Mouse (Mus musculus): ENCODE measurements around the gene Lpin2. TPM values are rescaled to one million over a fixed set of nuclear protein-coding genes. Genes with fewer than 3 reads are reported as not detected.

Gene Lpin2
- polyA plus RNA-seq, 1 experiment from 2014 or later, result 35.4 TPM

GRCm38 (mm10) chr17:71246022-71246421 is 63.7 kb downstream of the Lpin2 start:
- H3K9ac ChIP-seq (ENCODE audit: low read length), result no peak overlapping the region
- peak; percentile 69 for DNase-seq (ENCODE audit: low spot score, missing footprints)
- no peak overlapping the region for H3K27ac ChIP-seq (ENCODE audit: low read depth, low read length)
- no peaks in the 10 kb centered on the region for H3K27me3 ChIP-seq (ENCODE audit: control insufficient read depth, insufficient read depth, low read length)
- H3K9me3 ChIP-seq (ENCODE audit: control insufficient read depth, low read length), result no peaks in the 10 kb centered on the region
- H3K4me3 ChIP-seq (ENCODE audit: low read depth, low read length), result no peak overlapping the region
- ATAC-seq (ENCODE audit: low FRiP score), result no peak
- H3K36me3 ChIP-seq (ENCODE audit: control insufficient read depth, insufficient read depth, low read length), result peaks cover 18% of the 10 kb centered on the region
- 94% methylated on average over 4 of the region's 4 CpGs for WGBS
- no peak overlapping the region for H3K4me2 ChIP-seq
- no peaks in the 10 kb centered on the region for H3K4me1 ChIP-seq (ENCODE audit: control insufficient read depth, insufficient read depth, low read length)

DNA sequence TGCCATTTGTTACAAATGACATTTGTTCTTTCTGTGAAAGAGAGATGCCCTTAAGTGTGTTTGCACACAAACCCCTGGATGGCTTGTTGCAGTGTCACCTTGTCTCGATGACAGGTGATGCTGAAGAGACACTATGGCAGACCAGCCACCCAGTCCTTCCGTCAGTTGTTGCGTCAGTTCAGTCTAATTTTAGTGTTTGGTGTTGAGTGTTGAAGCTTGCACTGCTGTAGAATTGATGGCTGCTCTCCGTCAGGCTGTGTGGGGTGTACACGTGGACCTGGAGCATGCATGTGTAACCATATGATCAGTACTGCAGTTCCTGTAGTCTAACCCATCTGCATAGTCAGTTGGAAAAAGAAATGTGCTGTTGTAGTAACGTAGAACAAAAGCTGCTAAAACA is 66.6 kb downstream of the Lpin2 start:
- no peak overlapping the region for H3K4me2 ChIP-seq
- H3K4me3 ChIP-seq (ENCODE audit: low read depth, low read length), result no peak overlapping the region
- 92% methylated on average over 6 of the region's 6 CpGs for WGBS
- no peak for ATAC-seq (ENCODE audit: low FRiP score)
- DNase-seq (ENCODE audit: low spot score, missing footprints), result no peak
- peaks cover 12% of the 10 kb centered on the region; the same call in 1 of the 2 replicates for H3K36me3 ChIP-seq (ENCODE audit: control insufficient read depth, insufficient read depth, low read length)
- no peak overlapping the region for H3K27ac ChIP-seq (ENCODE audit: low read depth, low read length)
- no peaks in the 10 kb centered on the region for H3K9me3 ChIP-seq (ENCODE audit: control insufficient read depth, low read length)
- no peaks in the 10 kb centered on the region for H3K4me1 ChIP-seq (ENCODE audit: control insufficient read depth, insufficient read depth, low read length)
- H3K9ac ChIP-seq (ENCODE audit: low read length), result no peak overlapping the region
- H3K27me3 ChIP-seq (ENCODE audit: control insufficient read depth, insufficient read depth, low read length), result no peaks in the 10 kb centered on the region

DNA sequence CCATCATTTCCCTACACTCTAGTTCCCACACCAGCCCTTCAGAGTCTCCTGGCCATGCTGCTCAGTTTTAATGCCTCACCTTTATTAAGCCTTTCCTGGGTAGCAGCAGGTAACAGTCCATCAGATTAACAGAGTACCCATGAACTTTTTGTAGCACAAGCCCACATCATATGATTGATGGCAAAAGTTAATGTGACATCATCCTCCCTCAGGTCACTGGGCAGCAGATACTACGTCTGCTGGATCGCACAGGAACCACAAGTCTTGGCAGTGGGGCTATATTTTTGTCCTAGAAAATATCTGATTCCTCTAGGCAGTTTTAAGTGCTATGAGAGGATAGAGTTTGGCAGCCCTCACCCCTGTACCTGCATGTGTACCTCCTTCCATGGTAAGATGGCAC is 67.7 kb downstream of the Lpin2 start:
- Histone ChIP-seq H3K9me3 (ENCODE audit: control insufficient read depth, low read length) (no peaks in the 10 kb centered on the region), H3K27me3 (ENCODE audit: control insufficient read depth, insufficient read depth, low read length) (no peaks in the 10 kb centered on the region), H3K36me3 (ENCODE audit: control insufficient read depth, insufficient read depth, low read length) (peaks cover 12% of the 10 kb centered on the region; the same call in 1 of the 2 replicates), H3K4me1 (ENCODE audit: control insufficient read depth, insufficient read depth, low read length) (no peaks in the 10 kb centered on the region), H3K4me2 (no peak overlapping the region), H3K9ac (ENCODE audit: low read length) (no peak overlapping the region), H3K27ac (ENCODE audit: low read depth, low read length) (no peak overlapping the region), H3K4me3 (ENCODE audit: low read depth, low read length) (no peak overlapping the region)
- WGBS, result 90% methylated on average over 2 of the region's 2 CpGs
- ATAC-seq (ENCODE audit: low FRiP score) (no peak), DNase-seq (ENCODE audit: low spot score, missing footprints) (no peak)

DNA sequence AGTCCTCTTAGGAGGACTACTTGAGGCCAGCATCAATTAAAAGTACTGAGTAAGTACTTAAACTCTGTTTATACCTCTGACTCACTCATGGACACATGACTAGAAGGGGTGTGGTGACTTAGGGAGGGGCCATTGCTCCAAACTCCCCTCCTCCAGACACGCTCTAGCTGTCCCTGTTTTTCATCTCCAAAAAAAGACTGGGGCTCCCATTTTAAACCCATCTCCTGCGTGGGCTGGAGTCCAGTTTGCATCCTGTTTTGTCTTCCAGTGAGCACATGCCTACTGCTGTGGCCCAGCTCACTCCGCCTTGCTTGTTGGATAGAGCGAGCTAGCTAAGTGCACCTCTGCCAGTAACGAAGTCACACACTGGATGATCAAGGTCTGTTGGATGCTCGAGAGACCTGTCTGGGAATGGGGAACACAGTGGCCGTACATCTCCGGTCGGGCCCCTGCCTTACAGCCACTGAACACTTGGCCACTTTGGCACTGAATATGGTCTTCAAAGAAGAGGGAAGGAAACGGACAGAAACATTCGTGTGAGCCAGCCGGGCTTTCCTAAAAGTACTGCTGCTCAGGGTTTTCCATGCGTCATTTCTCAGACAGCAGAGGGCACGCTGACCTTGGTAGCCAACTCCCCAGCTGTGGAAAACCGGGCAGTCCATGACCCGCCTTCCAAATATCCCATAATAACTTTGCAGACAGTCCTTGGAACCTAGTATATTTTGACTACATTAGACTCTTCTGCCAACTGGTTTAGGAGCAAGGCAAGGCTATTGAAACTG is 68.7 kb downstream of the Lpin2 start:
- no peak overlapping the region for H3K4me2 ChIP-seq
- H3K27ac ChIP-seq (ENCODE audit: low read depth, low read length), result no peak overlapping the region
- peaks cover 12% of the 10 kb centered on the region; the same call in 1 of the 2 replicates for H3K36me3 ChIP-seq (ENCODE audit: control insufficient read depth, insufficient read depth, low read length)
- 91% methylated on average over 16 of the region's 16 CpGs for WGBS
- no peaks in the 10 kb centered on the region for H3K9me3 ChIP-seq (ENCODE audit: control insufficient read depth, low read length)
- H3K27me3 ChIP-seq (ENCODE audit: control insufficient read depth, insufficient read depth, low read length), result no peaks in the 10 kb centered on the region
- ATAC-seq (ENCODE audit: low FRiP score) (no peak), DNase-seq (ENCODE audit: low spot score, missing footprints) (no peak)
- H3K4me1 ChIP-seq (ENCODE audit: control insufficient read depth, insufficient read depth, low read length), result no peaks in the 10 kb centered on the region
- no peak overlapping the region for H3K4me3 ChIP-seq (ENCODE audit: low read depth, low read length)
- H3K9ac ChIP-seq (ENCODE audit: low read length), result no peak overlapping the region

DNA sequence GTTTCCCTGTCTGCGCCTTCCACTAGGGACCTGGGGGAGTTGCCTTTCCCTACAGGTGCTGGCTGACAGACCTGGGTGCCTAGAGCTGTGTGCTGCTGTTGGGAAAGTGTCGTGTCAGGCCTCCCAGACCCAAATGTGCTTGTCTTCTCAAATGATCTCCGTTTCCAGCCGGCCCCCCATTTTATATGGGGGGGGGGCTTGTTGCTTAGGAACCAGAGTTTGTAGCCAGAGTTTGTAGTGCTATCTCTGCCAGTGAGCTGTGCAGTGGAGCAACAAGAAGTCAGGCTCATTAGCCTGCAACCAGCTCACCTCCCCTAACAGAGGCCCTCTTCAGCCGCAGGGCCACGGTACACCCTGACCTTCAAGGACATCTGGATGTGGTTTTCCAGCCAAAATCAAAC is 69.2 kb downstream of the Lpin2 start:
- DNase-seq (ENCODE audit: low spot score, missing footprints) (no peak), ATAC-seq (ENCODE audit: low FRiP score) (no peak)
- Histone ChIP-seq H3K27me3 (ENCODE audit: control insufficient read depth, insufficient read depth, low read length) (no peaks in the 10 kb centered on the region), H3K4me1 (ENCODE audit: control insufficient read depth, insufficient read depth, low read length) (no peaks in the 10 kb centered on the region), H3K4me2 (no peak overlapping the region), H3K36me3 (ENCODE audit: control insufficient read depth, insufficient read depth, low read length) (peaks cover 8% of the 10 kb centered on the region; the same call in 1 of the 2 replicates), H3K27ac (ENCODE audit: low read depth, low read length) (no peak overlapping the region), H3K9me3 (ENCODE audit: control insufficient read depth, low read length) (no peaks in the 10 kb centered on the region), H3K9ac (ENCODE audit: low read length) (no peak overlapping the region), H3K4me3 (ENCODE audit: low read depth, low read length) (no peak overlapping the region)
- WGBS, result 84% methylated on average over 6 of the region's 6 CpGs

DNA sequence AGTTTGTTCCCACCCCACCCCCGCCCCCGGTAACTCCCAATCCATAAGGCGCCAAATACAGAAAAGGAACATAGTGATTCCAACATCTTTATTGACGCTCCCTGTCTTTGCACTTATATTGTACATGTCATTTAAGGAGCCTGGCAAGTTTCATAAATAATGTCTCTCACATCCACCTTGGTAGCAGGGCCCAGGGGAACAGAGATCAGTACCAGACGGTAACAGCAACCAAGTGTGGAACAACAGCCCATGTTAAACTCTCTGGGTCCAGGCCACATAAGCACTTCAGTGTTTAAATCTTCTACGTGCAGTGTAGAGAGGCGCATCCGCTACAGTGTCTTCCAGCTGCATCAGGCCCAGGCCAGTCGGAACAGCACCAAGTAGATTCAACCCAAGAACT is 69.7 kb downstream of the Lpin2 start:
- no peaks in the 10 kb centered on the region for H3K27me3 ChIP-seq (ENCODE audit: control insufficient read depth, insufficient read depth, low read length)
- H3K27ac ChIP-seq (ENCODE audit: low read depth, low read length), result no peak overlapping the region
- no peaks in the 10 kb centered on the region for H3K4me1 ChIP-seq (ENCODE audit: control insufficient read depth, insufficient read depth, low read length)
- H3K36me3 ChIP-seq (ENCODE audit: control insufficient read depth, insufficient read depth, low read length), result peaks cover 8% of the 10 kb centered on the region; the same call in 1 of the 2 replicates
- DNase-seq (ENCODE audit: low spot score, missing footprints), result no peak
- no peak overlapping the region for H3K4me2 ChIP-seq
- H3K9me3 ChIP-seq (ENCODE audit: control insufficient read depth, low read length), result no peaks in the 10 kb centered on the region
- WGBS, result 93% methylated on average over 9 of the region's 9 CpGs
- H3K9ac ChIP-seq (ENCODE audit: low read length), result no peak overlapping the region
- no peak for ATAC-seq (ENCODE audit: low FRiP score)
- H3K4me3 ChIP-seq (ENCODE audit: low read depth, low read length), result no peak overlapping the region

- Histone ChIP-seq H3K4me1 (ENCODE audit: control insufficient read depth, insufficient read depth, low read length) (no peaks in the 10 kb centered on the region), H3K9ac (ENCODE audit: low read length) (no peak overlapping the region), H3K36me3 (ENCODE audit: control insufficient read depth, insufficient read depth, low read length) (peaks cover 2% of the 10 kb centered on the region; the same call in 1 of the 2 replicates), H3K4me2 (no peak overlapping the region), H3K27ac (ENCODE audit: low read depth, low read length) (no peak overlapping the region), H3K9me3 (ENCODE audit: control insufficient read depth, low read length) (no peaks in the 10 kb centered on the region), H3K27me3 (ENCODE audit: control insufficient read depth, insufficient read depth, low read length) (no peaks in the 10 kb centered on the region), H3K4me3 (ENCODE audit: low read depth, low read length) (no peak overlapping the region)
- ATAC-seq (ENCODE audit: low FRiP score), result no peak
- WGBS, result 95% methylated on average over 2 of the region's 2 CpGs
- no peak for DNase-seq (ENCODE audit: low spot score, missing footprints)
These were observed 71.0 kb downstream of the Lpin2 start for GRCm38 (mm10) chr17:71253391-71253790.

DNA sequence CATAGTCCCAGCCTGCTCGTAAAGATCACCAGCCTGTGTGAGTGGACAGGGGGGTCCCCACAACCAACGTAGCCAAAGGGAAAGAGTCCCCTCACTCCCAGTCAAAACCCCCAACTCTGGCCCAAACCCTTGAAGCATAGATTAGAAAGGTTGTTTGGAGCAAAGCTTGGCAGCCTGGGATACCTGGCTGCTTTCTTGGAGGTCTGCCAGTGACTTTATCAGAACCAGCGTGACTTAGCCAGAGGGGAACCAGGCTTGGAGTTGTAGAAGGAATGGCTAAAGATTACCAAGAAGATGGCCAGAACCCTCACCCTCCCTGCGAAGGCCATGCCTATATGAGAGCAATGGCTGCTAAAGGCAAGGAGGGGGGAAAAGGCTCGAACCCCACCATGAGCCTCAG is 71.7 kb downstream of the Lpin2 start:
- H3K4me1 ChIP-seq (ENCODE audit: control insufficient read depth, insufficient read depth, low read length), result no peaks in the 10 kb centered on the region
- H3K27me3 ChIP-seq (ENCODE audit: control insufficient read depth, insufficient read depth, low read length), result no peaks in the 10 kb centered on the region
- H3K9ac ChIP-seq (ENCODE audit: low read length), result no peak overlapping the region
- ATAC-seq (ENCODE audit: low FRiP score) (no peak), DNase-seq (ENCODE audit: low spot score, missing footprints) (no peak)
- no peaks in the 10 kb centered on the region for H3K36me3 ChIP-seq (ENCODE audit: control insufficient read depth, insufficient read depth, low read length)
- no peak overlapping the region for H3K27ac ChIP-seq (ENCODE audit: low read depth, low read length)
- WGBS, result 91% methylated on average over 5 of the region's 5 CpGs
- no peaks in the 10 kb centered on the region for H3K9me3 ChIP-seq (ENCODE audit: control insufficient read depth, low read length)
- no peak overlapping the region for H3K4me2 ChIP-seq
- H3K4me3 ChIP-seq (ENCODE audit: low read depth, low read length), result no peak overlapping the region

DNA sequence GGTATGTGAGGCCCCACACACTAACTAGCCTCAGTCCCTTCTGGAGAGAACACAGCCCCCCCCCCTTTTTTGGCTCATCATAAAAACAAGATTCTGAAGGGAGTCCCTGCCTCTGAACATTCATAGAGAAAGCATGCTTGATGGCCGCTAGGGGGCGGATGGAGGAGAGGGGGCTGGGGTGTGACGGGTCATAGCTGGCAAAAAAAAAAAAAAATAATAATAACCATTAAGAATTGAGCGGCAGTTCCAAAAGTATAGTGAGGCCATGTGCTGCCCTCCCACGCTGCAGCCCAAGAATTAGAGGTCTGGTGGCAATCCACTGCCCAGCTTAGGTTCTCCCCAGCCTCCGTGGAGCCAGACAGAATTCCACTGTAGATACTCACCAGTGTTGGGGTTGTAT is 72.4 kb downstream of the Lpin2 start:
- Histone ChIP-seq H3K36me3 (ENCODE audit: control insufficient read depth, insufficient read depth, low read length) (no peaks in the 10 kb centered on the region), H3K9ac (ENCODE audit: low read length) (no peak overlapping the region), H3K27ac (ENCODE audit: low read depth, low read length) (no peak overlapping the region), H3K4me2 (no peak overlapping the region), H3K4me3 (ENCODE audit: low read depth, low read length) (no peak overlapping the region), H3K27me3 (ENCODE audit: control insufficient read depth, insufficient read depth, low read length) (no peaks in the 10 kb centered on the region), H3K9me3 (ENCODE audit: control insufficient read depth, low read length) (no peaks in the 10 kb centered on the region), H3K4me1 (ENCODE audit: control insufficient read depth, insufficient read depth, low read length) (no peaks in the 10 kb centered on the region)
- no peak for ATAC-seq (ENCODE audit: low FRiP score)
- DNase-seq (ENCODE audit: low spot score, missing footprints), result peak; percentile 86
- 71% methylated on average over 6 of the region's 6 CpGs for WGBS

Measured in midbrain, embryonic 11.5 days (tissue).